Mouse (Mus musculus) midbrain, embryonic 12.5 days (tissue): Measurements from ENCODE around the gene Podxl2. TPM values are rescaled to one million over a fixed set of nuclear protein-coding genes. Genes with fewer than 3 reads are reported as not detected.
A peak's percentile ranks its signal among the peaks of the same experiment; 100 is the strongest.

Source experiments
- ATAC-seq: fragments of 200-750 bp; cut with Nextera tagmentation; 2 replicates; pipeline ENCODE4 v1.8.0; 2017; ENCODE audit warnings: low read depth, moderate TSS enrichment, moderate library complexity; ENCODE audit not compliant: low FRiP score
- H3K27ac ChIP-seq: fragments of 300-500 bp; sonication (generic); replicated peaks from 2 replicates; pipeline ENCODE4 v1.5.1; 2016; ENCODE audit warnings: mild to moderate bottlenecking
- H3K27me3 ChIP-seq: fragments of 300-500 bp; sonication (generic); 2 replicates; pipeline ENCODE4 v1.6.1; 2016; ENCODE audit warnings: mild to moderate bottlenecking
- H3K36me3 ChIP-seq: fragments of 300-500 bp; sonication (generic); 2 replicates; pipeline ENCODE4 v1.6.1; 2016
- H3K4me1 ChIP-seq: fragments of 300-500 bp; sonication (generic); 2 replicates; pipeline ENCODE4 v1.6.1; 2016
- H3K4me2 ChIP-seq: fragments of 300-500 bp; sonication (generic); replicated peaks from 2 replicates; pipeline ENCODE4 v1.6.1; 2016; ENCODE audit warnings: mild to moderate bottlenecking, moderate library complexity
- H3K4me3 ChIP-seq: fragments of 300-500 bp; sonication (generic); 2 replicates; pipeline ENCODE4 v1.5.1; 2016; ENCODE audit warnings: mild to moderate bottlenecking
- H3K9ac ChIP-seq: fragments of 300-500 bp; sonication (generic); replicated peaks from 2 replicates; pipeline ENCODE4 v1.6.1; 2016; ENCODE audit warnings: mild to moderate bottlenecking, moderate library complexity
- H3K9me3 ChIP-seq: fragments of 300-500 bp; sonication (generic); 2 replicates; pipeline ENCODE4 v1.6.1; 2016; ENCODE audit warnings: mild to moderate bottlenecking
- WGBS: fragments of 180-500 bp; shearing (Covaris S2); methylation state at CpG from one replicate; pipeline ENCODE4 v1.1.7; 2016; 5-methylcytosine and 5-hydroxymethylcytosine counted together
- polyA plus RNA-seq: library from polyadenylated mRNA; unstranded; fragments of >200 nt; fragmentation: Nextera tagmentation; extraction: Ambion mirVana; gene quantifications from 2 replicates; pipeline ENCODE4 v1.2.1, GENCODE M21; 2016

Podxl2 gene
- polyA plus RNA-seq: 305 and 314 TPM in 2 replicates

GRCm38 (mm10) chr6:88874868-88875508, at the start of gene Podxl2:
TSS of gene Podxl2 (minus strand) at chr6:88875044.
- Histone ChIP-seq H3K27ac (peak within 1 kb of the TSS; percentile 92), H3K4me2 (peak within 1 kb of the TSS; percentile 89), H3K4me1 (peaks cover 42% of the 10 kb centered on the region), H3K4me3 (peak within 1 kb of the TSS; percentile 94), H3K27me3 (peaks cover 21% of the 10 kb centered on the region), H3K36me3 (no peaks in the 10 kb centered on the region), H3K9ac (peak within 1 kb of the TSS; percentile 98), H3K9me3 (no peaks in the 10 kb centered on the region)
- ATAC-seq: peak; percentile 74
- 3% methylated on average over 61 of the region's 63 CpGs for WGBS

- Histone ChIP-seq H3K4me3 (no peak overlapping the region), H3K9ac (no peak overlapping the region), H3K27me3 (peaks cover 4% of the 10 kb centered on the region; the same call in 1 of the 2 replicates), H3K36me3 (no peaks in the 10 kb centered on the region), H3K4me2 (no peak overlapping the region), H3K27ac (no peak overlapping the region), H3K9me3 (no peaks in the 10 kb centered on the region; the same call in 1 of the 2 replicates), H3K4me1 (peaks cover 2% of the 10 kb centered on the region; the same call in 1 of the 2 replicates)
- 78% methylated on average over 8 of the region's 8 CpGs for whole genome bisulfite sequencing
- no peak for ATAC-seq
Observed at GRCm38 (mm10) chr6:88918802-88919201, 44.0 kb upstream of the Podxl2 start.

DNA sequence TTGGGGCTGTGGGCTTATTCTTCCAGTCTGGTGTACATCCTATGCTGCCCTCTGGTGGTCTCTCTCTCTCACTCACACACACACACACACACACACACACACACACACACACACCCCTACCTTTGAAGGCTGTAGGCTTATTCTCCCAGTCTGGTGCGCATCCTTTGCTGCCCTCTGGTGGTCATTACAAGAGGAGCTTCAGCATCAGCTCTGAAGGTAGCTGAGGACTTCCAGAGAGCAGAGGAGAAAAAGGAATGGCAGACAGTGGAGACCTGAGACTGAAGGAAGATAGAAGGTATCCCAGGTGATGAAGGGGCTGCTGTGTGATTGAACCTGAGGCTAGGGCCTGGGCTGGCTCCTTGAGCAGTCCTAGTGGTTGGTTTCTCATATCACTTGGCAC, 41.3 kb upstream of the Podxl2 start:
- Histone ChIP-seq H3K27me3 (peaks cover 4% of the 10 kb centered on the region; the same call in 1 of the 2 replicates), H3K36me3 (peaks cover 6% of the 10 kb centered on the region; the same call in 1 of the 2 replicates), H3K4me3 (no peak overlapping the region), H3K4me2 (no peak overlapping the region), H3K9me3 (no peaks in the 10 kb centered on the region; the same call in 1 of the 2 replicates), H3K27ac (no peak overlapping the region), H3K9ac (no peak overlapping the region), H3K4me1 (no peaks in the 10 kb centered on the region)
- 63% methylated on average over 1 of the region's 1 CpGs for WGBS
- ATAC-seq: no peak

- H3K9me3 ChIP-seq: no peaks in the 10 kb centered on the region; the same call in 1 of the 2 replicates
- no peak overlapping the region for H3K4me3 ChIP-seq
- H3K4me2 ChIP-seq: no peak overlapping the region
- H3K36me3 ChIP-seq: peaks cover 8% of the 10 kb centered on the region; the same call in 1 of the 2 replicates
- no peak overlapping the region for H3K9ac ChIP-seq
- 88% methylated on average over 4 of the region's 4 CpGs for WGBS
- peaks cover 4% of the 10 kb centered on the region; the same call in 1 of the 2 replicates for H3K27me3 ChIP-seq
- H3K27ac ChIP-seq: no peak overlapping the region
- no peaks in the 10 kb centered on the region for H3K4me1 ChIP-seq
- no peak for ATAC-seq
Observed at GRCm38 (mm10) chr6:88915510-88915909, 40.7 kb upstream of the Podxl2 start.

GRCm38 (mm10) chr6:88914799-88915198, 40.0 kb upstream of the Podxl2 start:
- 79% methylated on average over 5 of the region's 5 CpGs for WGBS
- ATAC-seq: no peak

GRCm38 (mm10) chr6:88913440-88913839, 38.6 kb upstream of the Podxl2 start:
- H3K9me3 ChIP-seq: no peaks in the 10 kb centered on the region; the same call in 1 of the 2 replicates
- no peak overlapping the region for H3K9ac ChIP-seq
- peaks cover 21% of the 10 kb centered on the region; the same call in 1 of the 2 replicates for H3K36me3 ChIP-seq
- H3K4me3 ChIP-seq: no peak overlapping the region
- H3K27ac ChIP-seq: no peak overlapping the region
- ATAC-seq: no peak
- H3K4me1 ChIP-seq: no peaks in the 10 kb centered on the region
- no peaks in the 10 kb centered on the region for H3K27me3 ChIP-seq
- no peak overlapping the region for H3K4me2 ChIP-seq

More at GRCm38 (mm10) chr6:88914799-88915198, 40.0 kb upstream of the Podxl2 start:
- peaks cover 4% of the 10 kb centered on the region; the same call in 1 of the 2 replicates for H3K27me3 ChIP-seq
- no peaks in the 10 kb centered on the region; the same call in 1 of the 2 replicates for H3K9me3 ChIP-seq
- H3K4me2 ChIP-seq: no peak overlapping the region
- H3K4me1 ChIP-seq: no peaks in the 10 kb centered on the region
- no peak overlapping the region for H3K4me3 ChIP-seq
- no peak overlapping the region for H3K9ac ChIP-seq
- peaks cover 15% of the 10 kb centered on the region; the same call in 1 of the 2 replicates for H3K36me3 ChIP-seq
- H3K27ac ChIP-seq: no peak overlapping the region

- Histone ChIP-seq H3K4me1 (no peaks in the 10 kb centered on the region), H3K4me3 (no peak overlapping the region), H3K36me3 (peaks cover 21% of the 10 kb centered on the region; the same call in 1 of the 2 replicates), H3K4me2 (no peak overlapping the region), H3K9ac (no peak overlapping the region), H3K9me3 (no peaks in the 10 kb centered on the region; the same call in 1 of the 2 replicates), H3K27me3 (no peaks in the 10 kb centered on the region), H3K27ac (no peak overlapping the region)
- ATAC-seq: no peak
- WGBS: 86% methylated on average over 4 of the region's 4 CpGs
Observed at GRCm38 (mm10) chr6:88913022-88913421, 38.2 kb upstream of the Podxl2 start.

GRCm38 (mm10) chr6:88909151-88909550, 34.3 kb upstream of the Podxl2 start:
- H3K4me2 ChIP-seq: no peak overlapping the region
- no peak overlapping the region for H3K9ac ChIP-seq
- no peak for ATAC-seq
- peaks cover 4% of the 10 kb centered on the region for H3K4me1 ChIP-seq
- no peak overlapping the region for H3K27ac ChIP-seq
- no peak overlapping the region for H3K4me3 ChIP-seq
- H3K9me3 ChIP-seq: no peaks in the 10 kb centered on the region
- no peaks in the 10 kb centered on the region for H3K27me3 ChIP-seq
- peaks cover 21% of the 10 kb centered on the region; the same call in 1 of the 2 replicates for H3K36me3 ChIP-seq
- 90% methylated on average over 6 of the region's 6 CpGs for WGBS

DNA sequence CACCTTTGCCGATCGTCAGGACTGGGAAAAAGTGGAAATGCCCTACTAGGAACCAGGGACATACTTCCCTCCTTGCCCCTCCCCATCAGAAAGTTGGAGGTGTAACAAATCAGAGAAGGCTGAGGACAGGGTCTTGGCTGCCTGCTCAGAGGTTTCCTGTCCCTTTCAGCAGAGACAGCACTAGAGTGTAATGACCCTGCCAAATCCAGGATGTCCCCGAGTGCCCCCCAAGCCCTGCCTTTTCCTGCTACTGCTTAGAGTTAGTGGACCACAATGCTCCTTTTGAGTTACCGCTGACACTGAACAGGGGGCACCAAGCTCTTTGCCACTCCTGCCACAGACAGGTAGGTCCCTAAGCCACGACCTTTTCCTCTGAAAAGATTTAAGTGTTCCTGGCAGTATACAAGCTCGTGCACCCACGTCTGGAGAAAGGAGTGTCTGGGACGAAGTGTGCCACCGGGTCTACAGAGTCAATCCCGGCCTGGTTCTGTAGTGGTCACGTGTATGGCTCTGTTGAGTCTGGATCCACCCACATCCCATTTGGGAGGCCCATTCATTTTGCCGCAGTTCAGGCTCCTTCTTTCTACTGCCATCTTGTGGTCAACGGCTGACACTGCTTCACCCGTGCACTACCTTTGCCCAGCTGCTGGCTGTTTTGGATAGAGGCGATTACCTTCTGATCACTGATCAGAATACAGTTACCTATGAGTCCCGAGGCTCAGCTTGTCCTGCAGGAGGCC, 31.7 kb upstream of the Podxl2 start:
- peaks cover 21% of the 10 kb centered on the region for H3K4me1 ChIP-seq
- no peak for ATAC-seq
- H3K9me3 ChIP-seq: no peaks in the 10 kb centered on the region
- 0 out of 2 replicates have a peak overlapping the region, but pooled peaks have one; percentile 14 for H3K4me2 ChIP-seq
- no peak overlapping the region for H3K4me3 ChIP-seq
- H3K9ac ChIP-seq: no peak overlapping the region
- H3K27ac ChIP-seq: no peak overlapping the region
- H3K36me3 ChIP-seq: peaks cover 17% of the 10 kb centered on the region; the same call in 1 of the 2 replicates
- WGBS: 22% methylated on average over 16 of the region's 16 CpGs
- H3K27me3 ChIP-seq: 0 out of 2 replicates have a peak, but pooled peaks cover 3% of the 10 kb centered on the region

DNA sequence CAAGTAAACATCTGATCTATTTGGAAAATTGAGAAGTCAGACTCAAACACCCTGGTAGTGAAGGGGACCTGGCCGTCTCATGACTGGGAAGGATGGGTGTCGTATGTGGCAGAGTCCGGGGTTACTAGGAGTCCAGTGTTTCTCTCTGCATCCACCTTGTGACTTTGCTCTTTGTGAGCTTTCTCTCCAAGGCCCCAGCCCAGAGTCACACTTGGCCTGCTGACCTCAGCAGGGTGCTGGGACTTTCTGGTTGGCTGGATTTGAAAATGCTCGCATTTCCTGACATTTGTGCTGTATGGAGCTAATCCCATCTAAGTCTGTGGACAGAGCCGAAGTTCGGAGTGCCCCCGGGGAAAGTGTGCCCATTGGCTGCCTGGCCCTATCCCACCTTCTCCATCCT, 30.2 kb upstream of the Podxl2 start:
- Histone ChIP-seq H3K4me3 (no peak overlapping the region), H3K27ac (no peak overlapping the region), H3K36me3 (peaks cover 8% of the 10 kb centered on the region; the same call in 1 of the 2 replicates), H3K4me2 (no peak overlapping the region), H3K27me3 (0 out of 2 replicates have a peak, but pooled peaks cover 3% of the 10 kb centered on the region), H3K4me1 (peaks cover 28% of the 10 kb centered on the region), H3K9ac (no peak overlapping the region), H3K9me3 (no peaks in the 10 kb centered on the region)
- WGBS: 64% methylated on average over 7 of the region's 7 CpGs
- no peak for ATAC-seq

- H3K9ac ChIP-seq: no peak overlapping the region
- no peak overlapping the region for H3K4me2 ChIP-seq
- H3K27me3 ChIP-seq: 0 out of 2 replicates have a peak, but pooled peaks cover 3% of the 10 kb centered on the region
- no peaks in the 10 kb centered on the region for H3K9me3 ChIP-seq
- no peak overlapping the region for H3K4me3 ChIP-seq
- no peak for ATAC-seq
- no peak overlapping the region for H3K27ac ChIP-seq
- peaks cover 28% of the 10 kb centered on the region for H3K4me1 ChIP-seq
- 89% methylated on average over 4 of the region's 4 CpGs for WGBS
- peaks cover 3% of the 10 kb centered on the region; the same call in 1 of the 2 replicates for H3K36me3 ChIP-seq
Observed at GRCm38 (mm10) chr6:88904456-88904974, 29.7 kb upstream of the Podxl2 start.
